15 mouse cellular contexts compared by ENCODE assay signal in genomic region chr3:31228487-31228886, GRCm38 (mm10).
"Had no signal": no experiment of that assay in that cellular context is flagged by ENCODE, and none has a peak within 500 bp of the region (broad histone marks: within the 10 kb centered on the region; RNA-seq: fewer than 3 reads in every experiment).

No protein-coding gene starts in this region.

- H3K27me3 ChIP-seq: intestine, embryonic 15.5 days; limb, embryonic 15.5 days; liver, embryonic 12.5 days; neural tube, embryonic 13.5 days had no signal

- DNase-seq: kidney, adult 18-20 months; kidney, postnatal 14 days; layer of hippocampus, postnatal 36 days; lung, embryonic 14.5 days; lung, postnatal 10 days; lung, postnatal 4 days; right cerebral cortex, adult 18-20 months; right cerebral cortex, postnatal 25 days; thymus, adult 18-20 months; thymus, postnatal 14 days had no signal

- H3K27ac ChIP-seq: intestine, embryonic 15.5 days; limb, embryonic 15.5 days; liver, embryonic 12.5 days; neural tube, embryonic 13.5 days had no signal

- H3K4me3 ChIP-seq: intestine, embryonic 15.5 days; limb, embryonic 15.5 days; liver, embryonic 12.5 days; myocyte; neural tube, embryonic 13.5 days had no signal

- ATAC-seq: intestine, embryonic 15.5 days; liver, embryonic 12.5 days had no signal

- H3K36me3 ChIP-seq: intestine, embryonic 15.5 days; limb, embryonic 15.5 days; liver, embryonic 12.5 days had no signal

- H3K4me1 ChIP-seq: intestine, embryonic 15.5 days; limb, embryonic 15.5 days; liver, embryonic 12.5 days; neural tube, embryonic 13.5 days had no signal

- H3K4me2 ChIP-seq: intestine, embryonic 15.5 days; limb, embryonic 15.5 days; liver, embryonic 12.5 days; lung, embryonic 14.5 days; neural tube, embryonic 13.5 days had no signal

- H3K9ac ChIP-seq: intestine, embryonic 15.5 days; limb, embryonic 15.5 days; liver, embryonic 12.5 days; lung, embryonic 14.5 days; neural tube, embryonic 13.5 days had no signal

- H3K9me3 ChIP-seq: intestine, embryonic 15.5 days; limb, embryonic 15.5 days; liver, embryonic 12.5 days; neural tube, embryonic 13.5 days had no signal
